Mouse (Mus musculus) inflammation-experienced regulatory T-cells, adult 16 weeks (primary cell): Measurements from ENCODE around the gene Olfr1215. TPM values are rescaled to one million over a fixed set of nuclear protein-coding genes. Genes with fewer than 3 reads are reported as not detected.

Experiments
- polyA plus RNA-seq: library from polyadenylated mRNA; unstranded; fragments of 100-300 nt; shearing (Covaris generic); gene quantifications from one replicate; pipeline ENCODE4 v1.2.1, GENCODE M21; 2017

Gene Olfr1215
- not detected for polyA plus RNA-seq

DNA sequence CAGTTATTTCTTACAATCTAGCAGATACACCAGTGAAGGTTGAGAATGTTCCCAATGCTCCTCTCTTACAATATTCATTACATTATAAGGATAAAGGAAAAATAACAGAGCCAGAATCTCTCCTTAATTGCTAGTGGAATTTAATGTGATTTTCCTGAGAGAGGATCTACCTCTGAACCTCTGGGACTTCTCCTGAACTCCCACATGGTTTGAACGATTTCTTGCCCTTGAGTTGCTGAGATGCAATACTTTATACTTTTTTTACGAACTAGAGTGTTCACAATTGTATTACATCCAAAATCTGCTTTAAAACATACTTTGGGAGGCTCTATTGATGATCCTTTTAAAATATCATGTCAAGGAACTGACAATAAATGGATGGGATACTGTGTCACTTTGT, at the start of gene Olfr1215:
Olfr1215 (minus strand) TSS at position 101 of the 400 bp plus-strand sequence.

DNA sequence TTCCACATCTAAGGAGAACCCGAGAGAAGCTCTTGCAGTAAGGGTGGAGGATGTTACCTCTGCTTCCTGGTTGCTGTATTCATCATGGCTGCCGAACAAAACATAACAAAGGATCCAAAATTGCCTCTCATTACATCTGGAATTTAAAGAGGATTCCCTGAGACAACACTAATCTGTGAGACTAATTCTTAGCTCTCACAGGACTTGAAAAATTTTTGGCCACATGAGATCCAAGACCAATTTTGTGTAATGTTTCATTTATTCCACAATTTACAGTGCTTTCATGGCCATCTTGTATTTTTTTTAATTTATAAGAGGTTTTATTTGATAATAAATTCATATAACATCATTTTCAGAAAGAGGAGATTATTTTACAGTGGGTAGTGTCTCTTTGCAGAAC, 25.2 kb upstream of the Olfr1215 start, which contains the start of gene Olfr1217:
Olfr1217 (minus strand) TSS at position 101 of the 400 bp plus-strand sequence.

DNA sequence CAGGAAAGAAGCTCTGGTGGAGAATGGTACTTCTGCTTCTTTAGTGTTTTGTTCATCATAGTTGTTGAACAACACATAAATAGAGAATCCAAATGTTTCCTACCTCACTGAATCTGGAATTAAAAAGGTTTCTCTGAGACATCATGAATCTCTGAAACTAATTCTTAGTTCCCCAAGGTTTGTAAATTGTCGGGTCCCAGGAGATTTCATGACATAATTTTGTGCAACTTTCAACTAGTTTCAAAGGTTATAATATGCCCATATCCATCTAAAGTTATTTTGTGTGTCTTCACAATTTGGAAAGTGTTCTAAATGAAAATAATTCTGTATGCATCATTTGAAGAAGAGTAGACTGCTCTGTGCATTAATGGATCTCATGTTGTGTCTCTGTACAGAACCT, 11.5 kb upstream of the Olfr1215 start, which contains the start of gene Olfr1216:
Olfr1216 (minus strand) TSS at position 101 of the 400 bp plus-strand sequence.

DNA sequence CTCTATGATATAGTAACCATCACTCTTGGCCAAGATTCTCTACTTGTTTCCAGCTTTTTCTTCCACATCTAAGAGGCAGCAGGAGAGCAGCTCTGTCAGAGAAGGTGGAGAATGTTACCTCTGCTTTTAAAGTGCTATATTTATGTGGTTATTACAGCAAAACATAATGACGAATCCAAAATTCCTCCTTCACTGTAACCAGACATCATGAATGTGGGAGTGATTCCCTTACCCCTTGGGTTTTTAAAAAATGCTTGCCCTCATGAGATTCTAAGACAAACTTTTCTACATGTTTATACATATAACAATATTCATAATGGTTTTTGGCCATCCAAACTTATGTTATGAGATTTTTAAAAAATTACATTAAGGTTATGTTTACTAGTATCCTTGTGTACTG, 14.2 kb downstream of the Olfr1215 start, which contains the start of gene Olfr1214:
Olfr1214 (minus strand) TSS at position 101 of the 400 bp plus-strand sequence.

DNA sequence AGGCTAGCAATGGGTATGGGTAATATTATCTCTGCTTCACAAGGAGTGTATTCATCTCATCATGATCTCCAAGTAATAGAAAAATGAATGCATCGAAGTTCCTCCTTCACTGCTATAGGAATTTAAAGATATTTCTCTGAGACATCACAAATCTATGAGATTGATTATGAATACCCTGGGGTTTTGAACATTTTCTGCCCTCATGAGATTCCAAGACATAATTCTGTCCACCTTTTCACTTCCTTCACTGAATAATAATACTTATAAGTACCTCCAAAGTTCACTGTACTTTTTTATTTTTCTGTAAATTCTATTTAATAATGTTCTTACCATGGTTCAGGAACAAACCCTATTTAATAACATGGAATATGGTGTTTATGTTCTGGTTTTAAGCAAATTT, 26.6 kb downstream of the Olfr1215 start, which contains the start of gene Gm13762:
Gm13762 (minus strand) TSS at position 101 of the 400 bp plus-strand sequence.

DNA sequence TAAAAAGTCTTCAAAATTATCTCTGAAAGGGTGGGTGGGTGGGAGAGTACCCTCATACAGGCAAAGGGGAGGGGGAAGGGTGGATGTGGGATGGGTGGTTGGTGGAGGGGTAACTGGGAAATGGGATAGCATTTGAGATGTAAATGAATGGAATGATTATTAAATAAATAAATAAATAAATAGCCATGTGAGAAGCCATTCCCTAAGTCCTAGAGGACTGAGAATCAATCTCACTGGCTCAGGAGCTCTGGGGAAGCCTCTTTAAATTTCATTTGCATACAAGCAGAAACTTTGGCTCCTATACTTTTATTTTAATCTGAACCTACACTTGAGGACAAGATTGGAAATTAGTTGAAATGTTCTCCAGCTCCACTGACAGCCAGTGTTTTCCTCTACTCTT, 53.1 kb downstream of the Olfr1215 start, which contains the start of gene Olfr1212:
Olfr1212 (plus strand) TSS at position 301 of the 400 bp plus-strand sequence.

Other genes with a start within 250 kb of the Olfr1215 start
- gene Olfr1199, start 246.5 kb downstream of the Olfr1215 start, polyA plus RNA-seq, result not detected
- not detected for gene Olfr1200, start 236.5 kb downstream of the Olfr1215 start, polyA plus RNA-seq
- gene Olfr1201, start 213.9 kb downstream of the Olfr1215 start, polyA plus RNA-seq, result not detected
- not detected for gene Olfr1202, start 192.5 kb downstream of the Olfr1215 start, polyA plus RNA-seq
- not detected for gene Olfr1205, start 177.2 kb downstream of the Olfr1215 start, polyA plus RNA-seq
- not detected for gene Olfr1204, start 157.7 kb downstream of the Olfr1215 start, polyA plus RNA-seq
- not detected for gene Olfr1206, start 143.7 kb downstream of the Olfr1215 start, polyA plus RNA-seq
- not detected for gene Olfr1208, start 104.7 kb downstream of the Olfr1215 start, polyA plus RNA-seq
- not detected for gene Olfr1209, start 91.8 kb downstream of the Olfr1215 start, polyA plus RNA-seq
- not detected for gene Olfr1211, start 68.9 kb downstream of the Olfr1215 start, polyA plus RNA-seq
- not detected for gene Olfr1212, start 53.0 kb downstream of the Olfr1215 start, polyA plus RNA-seq
- not detected for gene Gm13762, start 26.7 kb downstream of the Olfr1215 start, polyA plus RNA-seq
- not detected for gene Olfr1214, start 14.3 kb downstream of the Olfr1215 start, polyA plus RNA-seq
- gene Olfr1216, start 11.4 kb upstream of the Olfr1215 start, polyA plus RNA-seq, result not detected
- not detected for gene Olfr1217, start 25.1 kb upstream of the Olfr1215 start, polyA plus RNA-seq
- gene Olfr1218, start 54.2 kb upstream of the Olfr1215 start, polyA plus RNA-seq, result not detected
- gene Olfr1219, start 76.5 kb upstream of the Olfr1215 start, polyA plus RNA-seq, result not detected
- gene Olfr1220, start 99.9 kb upstream of the Olfr1215 start, polyA plus RNA-seq, result not detected
- gene Olfr1221, start 110.3 kb upstream of the Olfr1215 start, polyA plus RNA-seq, result not detected
- gene Olfr1222, start 126.1 kb upstream of the Olfr1215 start, polyA plus RNA-seq, result not detected
- gene Olfr1223, start 144.6 kb upstream of the Olfr1215 start, polyA plus RNA-seq, result not detected
- gene Olfr1224-ps1, start 157.1 kb upstream of the Olfr1215 start, polyA plus RNA-seq, result not detected
- not detected for gene Olfr1225, start 167.7 kb upstream of the Olfr1215 start, polyA plus RNA-seq
- gene Olfr1226, start 193.1 kb upstream of the Olfr1215 start, polyA plus RNA-seq, result not detected
- gene Olfr1228, start 247.1 kb upstream of the Olfr1215 start, polyA plus RNA-seq, result not detected